Mouse (Mus musculus) thymus, postnatal 25 days (tissue): Measurements from ENCODE around the gene Bcl9l.
"Not testable (repeated sequence)": the region's sequence is repeated elsewhere in the genome, so short reads cannot be mapped to it uniquely, and the experiment has no call there.

Source experiments
- DNase-seq: peaks from one replicate; pipeline ENCODE4 v3.0.0; 2022

The Bcl9l gene

DNA sequence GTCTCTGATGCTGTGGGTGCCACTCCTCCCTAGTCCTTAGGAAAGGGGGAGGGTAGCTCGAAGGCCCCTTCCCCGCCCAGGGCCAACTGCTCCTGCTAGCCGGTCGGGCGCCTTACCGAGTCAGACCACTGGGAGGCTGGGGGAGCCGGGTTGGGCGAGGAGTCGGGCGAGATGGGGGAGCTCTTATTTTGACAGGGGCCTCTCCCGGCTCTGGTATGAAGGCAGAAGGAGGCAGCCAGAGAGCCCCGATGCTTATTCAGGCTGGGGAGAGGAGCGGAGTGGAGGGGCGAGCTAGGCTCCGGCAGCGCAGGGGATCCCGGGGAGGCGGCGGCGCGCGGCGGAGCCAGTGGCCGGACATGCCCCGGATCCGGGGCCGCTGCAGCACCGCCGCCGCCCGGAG, at the start of gene Bcl9l:
TSS of gene Bcl9l (plus strand) at position 274 of the 400 bp plus-strand sequence.
- DNase-seq: peak; percentile 93

DNA sequence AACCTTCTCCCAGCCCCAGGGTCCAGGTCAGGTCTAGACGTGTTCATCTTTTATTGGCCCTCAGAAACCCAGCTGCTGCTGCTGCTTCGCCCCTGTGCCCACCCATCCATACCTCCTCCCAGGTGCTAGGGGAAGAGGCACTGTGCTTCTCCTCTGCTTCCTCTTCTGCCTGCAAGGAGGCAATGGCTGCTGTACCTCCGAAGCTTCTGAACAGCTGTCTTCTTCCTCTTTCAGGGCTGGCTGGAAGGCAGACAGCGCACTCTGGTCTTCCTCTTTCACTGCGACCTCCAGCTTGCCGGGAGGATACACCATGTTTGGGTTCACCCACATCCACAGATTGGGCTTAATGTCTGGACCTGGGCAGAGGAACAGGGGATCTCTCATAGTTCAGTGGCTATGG, 46.9 kb upstream of the Bcl9l start:
- peak; percentile 15 for DNase-seq

- DNase-seq: no peak
Measured at GRCm38 (mm10) chr9:44440961-44441360, 41.7 kb upstream of the Bcl9l start, which contains the start of gene Foxr1. Gene Foxr1 (minus strand): TSS chr9:44441136.

- DNase-seq: not testable (repeated sequence)
Measured at GRCm38 (mm10) chr9:44444402-44445025, 38.1 kb upstream of the Bcl9l start.

DNA sequence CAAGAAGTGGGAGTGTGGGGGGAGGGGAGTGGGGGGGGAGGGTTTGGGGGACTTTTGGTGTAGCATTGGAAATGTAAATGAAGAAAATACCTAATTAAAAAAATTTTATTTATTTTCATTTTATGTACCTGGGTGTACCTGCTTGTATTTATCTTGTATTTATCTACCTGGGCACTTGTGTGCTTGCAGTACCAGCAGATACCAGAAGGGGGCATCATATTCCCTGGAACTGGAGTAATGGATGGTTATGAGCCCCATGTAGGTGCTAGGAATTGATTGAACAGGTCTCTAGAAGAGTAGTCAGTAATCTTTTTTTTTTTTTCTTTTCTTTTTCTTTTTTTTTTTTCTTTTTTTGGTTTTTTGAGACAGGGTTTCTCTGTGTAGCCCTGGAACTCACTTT, 32.2 kb upstream of the Bcl9l start:
- peak; percentile 40 for DNase-seq

GRCm38 (mm10) chr9:44454132-44454890, 28.3 kb upstream of the Bcl9l start:
- peak; percentile 86 for DNase-seq

DNA sequence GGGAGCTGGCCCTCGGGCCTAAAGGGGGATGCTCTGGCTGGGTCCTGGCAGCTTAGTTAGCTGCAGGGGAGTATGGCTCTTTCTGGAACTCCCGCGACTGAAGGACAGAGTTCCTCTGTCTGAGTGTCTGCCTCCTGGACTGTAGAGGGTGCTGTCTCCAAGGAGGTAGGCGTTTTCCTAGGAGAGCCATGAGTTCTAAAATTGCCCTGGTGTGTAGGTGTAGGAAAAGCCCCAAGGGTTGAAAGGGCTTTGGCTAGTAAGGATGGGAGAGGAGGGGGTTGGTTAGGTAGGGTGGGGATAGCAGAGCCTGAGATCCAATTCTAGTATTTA, 27.8 kb upstream of the Bcl9l start, which contains the start of gene Upk2:
TSS of gene Upk2 (minus strand) at position 86 of the 330 bp plus-strand sequence.
- no peak for DNase-seq

- DNase-seq: no peak
Measured at GRCm38 (mm10) chr9:44457035-44457742, 25.4 kb upstream of the Bcl9l start.

DNA sequence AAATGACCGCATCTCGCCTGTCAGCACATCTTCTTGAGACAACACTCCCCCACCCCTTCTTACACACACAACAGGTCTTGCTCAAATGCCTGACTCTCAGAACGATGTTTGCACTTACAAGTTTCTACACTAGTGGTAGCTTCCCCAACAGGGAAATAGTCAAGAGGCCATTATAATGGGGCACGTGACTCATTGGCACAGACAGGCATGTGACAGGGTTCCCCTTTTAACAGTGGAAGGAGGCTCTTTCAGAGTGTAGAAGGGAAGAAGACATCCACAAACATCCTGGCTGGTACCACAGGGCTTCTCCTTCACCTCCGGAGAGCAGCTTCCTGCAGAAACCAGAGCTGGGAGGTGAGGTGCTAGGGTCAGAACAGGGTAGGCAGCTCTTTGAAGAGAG, 20.7 kb upstream of the Bcl9l start:
- no peak for DNase-seq

- DNase-seq: no peak
Measured at GRCm38 (mm10) chr9:44468224-44468623, 14.4 kb upstream of the Bcl9l start.

GRCm38 (mm10) chr9:44468800-44469199, 13.8 kb upstream of the Bcl9l start:
- DNase-seq: no peak

- no peak for DNase-seq
Measured at GRCm38 (mm10) chr9:44473184-44473583, 9.4 kb upstream of the Bcl9l start.

- no peak for DNase-seq
Measured at GRCm38 (mm10) chr9:44474327-44474726, 8.3 kb upstream of the Bcl9l start.

DNA sequence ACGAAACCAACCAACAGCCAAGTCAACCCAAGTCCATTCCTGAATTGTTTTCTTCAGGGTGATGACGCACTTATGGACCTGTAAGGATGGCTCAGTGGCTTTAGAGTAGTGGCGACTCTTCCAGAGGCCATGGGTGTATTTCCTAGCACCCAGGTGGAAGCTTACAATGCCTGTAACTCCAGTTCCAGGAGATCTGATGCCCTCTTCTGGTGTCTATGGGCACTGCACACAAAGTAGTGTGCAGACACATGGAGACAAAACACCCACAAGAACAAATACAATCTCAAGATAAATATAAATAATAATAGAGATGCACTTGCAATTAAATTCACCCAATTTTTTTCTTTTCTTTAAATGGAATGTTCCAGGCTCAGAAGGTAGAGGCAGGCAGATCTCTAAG, 6.7 kb upstream of the Bcl9l start:
- no peak for DNase-seq

GRCm38 (mm10) chr9:44477339-44478228, 5.0 kb upstream of the Bcl9l start:
- peak; percentile 49 for DNase-seq

DNA sequence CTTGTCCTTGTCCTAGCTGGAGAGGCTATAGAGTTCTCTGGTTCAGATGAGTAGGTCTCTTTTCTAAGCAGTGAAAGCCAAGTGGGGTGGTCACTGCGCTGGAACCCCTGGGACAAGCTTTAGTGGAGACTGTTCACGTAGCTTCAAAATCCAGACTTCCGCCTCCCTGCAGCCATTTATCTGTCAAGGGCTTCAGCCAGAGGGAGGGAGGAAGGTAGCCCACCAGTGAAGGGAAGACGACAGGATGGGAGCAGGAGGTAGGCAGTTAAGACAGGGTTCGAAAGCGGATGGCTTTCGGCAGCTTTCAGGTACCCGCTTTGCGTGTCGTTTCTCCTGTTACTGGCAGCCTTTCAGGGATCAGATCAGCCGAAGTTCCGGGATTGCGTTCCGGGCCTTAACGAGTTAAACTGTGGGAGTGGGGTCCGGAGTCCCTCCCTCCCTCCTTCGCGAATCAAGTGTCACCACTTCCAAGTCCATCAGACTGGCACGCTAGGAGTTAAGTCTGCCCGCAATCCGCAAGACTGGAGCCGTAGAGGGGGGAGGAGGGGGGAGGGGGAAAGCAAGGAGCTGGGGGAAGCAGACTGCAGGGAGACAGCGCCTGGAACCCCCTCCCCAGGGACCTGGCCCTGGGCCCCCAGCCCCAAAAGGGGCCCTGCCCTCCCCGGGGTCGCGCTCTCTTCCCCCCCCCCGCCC, 4.2 kb upstream of the Bcl9l start:
- peak; percentile 49 for DNase-seq

GRCm38 (mm10) chr9:44478959-44479605, 3.5 kb upstream of the Bcl9l start:
- peak; percentile 44 for DNase-seq

GRCm38 (mm10) chr9:44479628-44480428, 2.8 kb upstream of the Bcl9l start:
- peak; percentile 88 for DNase-seq

GRCm38 (mm10) chr9:44482112-44482511, 513 bp upstream of the Bcl9l start:
- DNase-seq: no peak

GRCm38 (mm10) chr9:44483041-44483509, 450 bp downstream of the Bcl9l start:
- DNase-seq: peak; percentile 58
